Mouse (Mus musculus): ENCODE measurements around the gene Rbpj. TPM values are rescaled to one million over a fixed set of nuclear protein-coding genes. Genes with fewer than 3 reads are reported as not detected.

The Rbpj gene
- polyA plus RNA-seq, 1 experiment from 2014 or later = 49.4 TPM

DNA sequence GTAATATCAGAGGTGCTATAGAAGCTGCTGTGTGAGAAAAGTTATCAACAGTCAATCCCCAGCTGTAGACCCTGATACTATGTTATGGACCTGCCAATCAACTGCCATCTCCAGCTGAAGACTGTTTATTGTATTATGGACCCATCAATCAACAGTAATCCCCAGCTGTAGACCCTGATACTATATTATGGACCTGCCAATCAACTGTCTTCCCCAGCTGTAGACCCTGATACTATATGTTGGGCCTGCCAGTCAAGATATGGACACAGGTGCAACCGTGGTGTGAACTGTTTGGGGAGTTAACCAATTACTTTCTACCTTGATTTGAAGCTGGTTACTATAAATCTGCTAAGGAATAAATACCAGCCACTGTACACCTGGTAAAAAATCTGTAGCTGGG, 218.5 kb downstream of the Rbpj start:
- peak; percentile 61; the same call in 1 of the 2 replicates for ATAC-seq

DNA sequence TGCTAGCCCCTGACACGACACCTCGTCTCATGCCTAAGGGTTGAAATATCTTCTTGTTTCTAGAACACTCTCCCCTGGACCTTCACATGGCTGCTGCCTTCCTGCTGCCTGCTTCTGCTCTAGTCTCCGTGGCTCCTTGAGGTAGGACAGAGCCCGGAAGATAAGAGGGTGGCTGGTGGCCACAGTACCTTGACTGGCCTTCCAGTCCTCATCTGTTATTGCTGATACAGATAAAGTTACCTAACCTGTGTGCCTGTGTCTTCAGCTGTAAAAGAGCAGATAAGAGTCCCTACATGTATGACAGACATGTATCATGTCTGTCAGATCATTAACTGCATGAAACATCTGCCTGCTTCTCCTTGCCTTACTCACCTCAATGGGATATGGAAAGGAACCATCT, 219.7 kb downstream of the Rbpj start:
- Histone ChIP-seq H3K9me3 (replicated peaks; ENCODE audit: control insufficient read depth, low read length) (no peaks in the 10 kb centered on the region), H3K4me1 (ENCODE audit: control insufficient read depth, insufficient read depth, low read length) (0 out of 2 replicates have a peak, but pooled peaks cover 3% of the 10 kb centered on the region), H3K27ac (ENCODE audit: low read depth, low read length) (no peak overlapping the region), H3K9ac (ENCODE audit: low read length) (no peak overlapping the region), H3K4me3 (ENCODE audit: low read depth, low read length) (no peak overlapping the region), H3K36me3 (ENCODE audit: control insufficient read depth, insufficient read depth, low read length) (no peaks in the 10 kb centered on the region), H3K27me3 (replicated peaks; ENCODE audit: control insufficient read depth, insufficient read depth, low read length) (no peaks in the 10 kb centered on the region), H3K4me2 (ENCODE audit: low read length) (no peak overlapping the region)
- DNase-seq (ENCODE audit: low spot score) (no peak), ATAC-seq (no peak)
- 91% methylated on average over 4 of the region's 4 CpGs for WGBS

More for the DNA sequence above, 218.5 kb downstream of the Rbpj start:
- DNase-seq (ENCODE audit: low spot score) = no peak
- Histone ChIP-seq H3K9ac (ENCODE audit: low read length) (no peak overlapping the region), H3K4me1 (ENCODE audit: control insufficient read depth, insufficient read depth, low read length) (0 out of 2 replicates have a peak, but pooled peaks cover 3% of the 10 kb centered on the region), H3K36me3 (ENCODE audit: control insufficient read depth, insufficient read depth, low read length) (no peaks in the 10 kb centered on the region), H3K4me2 (ENCODE audit: low read length) (no peak overlapping the region), H3K27ac (ENCODE audit: low read depth, low read length) (no peak overlapping the region), H3K27me3 (replicated peaks; ENCODE audit: control insufficient read depth, insufficient read depth, low read length) (no peaks in the 10 kb centered on the region), H3K4me3 (ENCODE audit: low read depth, low read length) (no peak overlapping the region), H3K9me3 (replicated peaks; ENCODE audit: control insufficient read depth, low read length) (no peaks in the 10 kb centered on the region)
- WGBS = 90% methylated on average over 1 of the region's 1 CpGs

- no peak overlapping the region for H3K9ac ChIP-seq (ENCODE audit: low read length)
- ATAC-seq (no peak), DNase-seq (ENCODE audit: low spot score) (no peak)
- no peak overlapping the region for H3K4me3 ChIP-seq (ENCODE audit: low read depth, low read length)
- H3K36me3 ChIP-seq (ENCODE audit: control insufficient read depth, insufficient read depth, low read length) = no peaks in the 10 kb centered on the region
- H3K4me1 ChIP-seq (ENCODE audit: control insufficient read depth, insufficient read depth, low read length) = 0 out of 2 replicates have a peak, but pooled peaks cover 3% of the 10 kb centered on the region
- 81% methylated on average over 2 of the region's 2 CpGs for WGBS
- no peak overlapping the region for H3K4me2 ChIP-seq (ENCODE audit: low read length)
- H3K27ac ChIP-seq (ENCODE audit: low read depth, low read length) = no peak overlapping the region
- H3K9me3 ChIP-seq (replicated peaks; ENCODE audit: control insufficient read depth, low read length) = no peaks in the 10 kb centered on the region
- H3K27me3 ChIP-seq (replicated peaks; ENCODE audit: control insufficient read depth, insufficient read depth, low read length) = no peaks in the 10 kb centered on the region
Measured at GRCm38 (mm10) chr5:53686379-53686778, 220.4 kb downstream of the Rbpj start.

GRCm38 (mm10) chr5:53688326-53688725, 222.4 kb downstream of the Rbpj start:
- WGBS = 70% methylated on average over 7 of the region's 7 CpGs
- H3K9ac ChIP-seq (ENCODE audit: low read length) = no peak overlapping the region
- no peaks in the 10 kb centered on the region for H3K9me3 ChIP-seq (replicated peaks; ENCODE audit: control insufficient read depth, low read length)
- H3K4me2 ChIP-seq (ENCODE audit: low read length) = no peak overlapping the region
- H3K27me3 ChIP-seq (replicated peaks; ENCODE audit: control insufficient read depth, insufficient read depth, low read length) = no peaks in the 10 kb centered on the region
- no peak overlapping the region for H3K4me3 ChIP-seq (ENCODE audit: low read depth, low read length)
- no peak overlapping the region for H3K27ac ChIP-seq (ENCODE audit: low read depth, low read length)
- ATAC-seq = no peak
- no peaks in the 10 kb centered on the region for H3K36me3 ChIP-seq (ENCODE audit: control insufficient read depth, insufficient read depth, low read length)
- H3K4me1 ChIP-seq (ENCODE audit: control insufficient read depth, insufficient read depth, low read length) = 0 out of 2 replicates have a peak, but pooled peaks cover 3% of the 10 kb centered on the region
- peak; percentile 44 for DNase-seq (ENCODE audit: low spot score)

DNA sequence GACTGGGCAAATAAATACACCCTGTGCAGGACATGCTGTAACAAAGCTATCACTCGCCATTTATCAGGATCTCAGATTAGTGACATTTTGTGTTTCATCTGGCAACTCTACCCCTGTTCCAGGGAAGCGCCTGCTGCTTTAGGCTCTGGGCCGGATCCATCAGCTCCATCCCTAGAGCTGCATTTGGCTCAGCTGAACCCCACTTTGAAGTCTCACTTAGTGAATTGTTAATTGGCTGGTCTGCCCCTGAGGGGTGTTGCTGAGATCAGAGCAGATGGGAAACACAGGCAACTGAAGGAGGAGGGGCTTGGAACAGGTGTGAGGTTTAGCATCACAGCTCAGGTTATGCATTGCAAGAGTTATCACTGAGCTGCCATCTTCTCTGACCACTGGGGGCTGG, 225.6 kb downstream of the Rbpj start:
- DNase-seq (ENCODE audit: low spot score) = peak; percentile 28
- ATAC-seq = peak; percentile 63; the same call in 1 of the 2 replicates
- no peak overlapping the region for H3K4me2 ChIP-seq (ENCODE audit: low read length)
- 68% methylated on average over 3 of the region's 3 CpGs for WGBS
- H3K4me3 ChIP-seq (ENCODE audit: low read depth, low read length) = no peak overlapping the region
- H3K27me3 ChIP-seq (replicated peaks; ENCODE audit: control insufficient read depth, insufficient read depth, low read length) = no peaks in the 10 kb centered on the region
- H3K9ac ChIP-seq (ENCODE audit: low read length) = no peak overlapping the region
- 0 out of 2 replicates have a peak, but pooled peaks cover 3% of the 10 kb centered on the region for H3K4me1 ChIP-seq (ENCODE audit: control insufficient read depth, insufficient read depth, low read length)
- H3K9me3 ChIP-seq (replicated peaks; ENCODE audit: control insufficient read depth, low read length) = no peaks in the 10 kb centered on the region
- H3K27ac ChIP-seq (ENCODE audit: low read depth, low read length) = no peak overlapping the region
- H3K36me3 ChIP-seq (ENCODE audit: control insufficient read depth, insufficient read depth, low read length) = no peaks in the 10 kb centered on the region

DNA sequence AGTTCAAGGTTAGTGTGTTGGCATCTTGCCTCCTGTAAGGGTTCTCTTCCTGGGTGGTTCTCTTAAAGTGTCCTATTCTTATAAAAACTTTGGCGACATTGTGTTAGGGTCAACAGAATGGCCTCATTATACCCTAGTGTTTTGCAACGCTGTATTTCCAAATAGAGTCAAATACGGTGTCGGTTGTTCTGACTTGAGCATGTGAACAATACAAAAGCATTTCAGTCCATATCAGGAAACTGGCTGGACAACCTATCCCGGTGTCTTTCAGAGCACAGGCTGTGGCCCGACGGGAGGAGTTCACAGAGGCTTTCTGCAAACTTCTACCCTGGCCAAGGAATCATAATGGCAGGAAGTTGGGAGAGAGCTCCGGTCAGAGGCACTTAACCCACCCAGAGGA, 226.1 kb downstream of the Rbpj start:
- 91% methylated on average over 8 of the region's 8 CpGs for WGBS
- Histone ChIP-seq H3K27ac (ENCODE audit: low read depth, low read length) (no peak overlapping the region), H3K9ac (ENCODE audit: low read length) (no peak overlapping the region), H3K4me2 (ENCODE audit: low read length) (no peak overlapping the region), H3K27me3 (replicated peaks; ENCODE audit: control insufficient read depth, insufficient read depth, low read length) (no peaks in the 10 kb centered on the region), H3K9me3 (replicated peaks; ENCODE audit: control insufficient read depth, low read length) (no peaks in the 10 kb centered on the region), H3K4me3 (ENCODE audit: low read depth, low read length) (no peak overlapping the region), H3K36me3 (ENCODE audit: control insufficient read depth, insufficient read depth, low read length) (no peaks in the 10 kb centered on the region), H3K4me1 (ENCODE audit: control insufficient read depth, insufficient read depth, low read length) (0 out of 2 replicates have a peak, but pooled peaks cover 3% of the 10 kb centered on the region)
- no peak for DNase-seq (ENCODE audit: low spot score)
- no peak for ATAC-seq

DNA sequence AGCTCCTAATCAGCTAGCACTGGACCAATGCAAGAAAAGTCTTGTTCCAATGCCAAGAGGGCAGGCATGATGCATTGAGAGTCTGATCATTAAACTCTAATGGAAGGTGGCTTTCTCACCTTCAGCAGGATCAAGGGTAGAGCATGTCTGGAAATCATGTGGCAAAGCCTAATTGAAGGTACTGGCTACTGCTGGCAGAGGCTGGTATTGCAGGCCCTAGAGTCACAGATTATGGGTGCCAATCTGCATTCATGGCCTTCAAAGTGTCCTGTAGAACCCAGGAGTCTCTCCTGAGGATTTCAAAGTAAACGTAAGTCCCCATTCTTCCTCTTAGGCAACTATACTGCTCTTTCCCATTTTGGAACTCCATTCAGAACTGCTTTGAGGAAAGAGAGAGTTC, 226.7 kb downstream of the Rbpj start:
- no peak for DNase-seq (ENCODE audit: low spot score)
- no peak for ATAC-seq
- Histone ChIP-seq H3K4me2 (ENCODE audit: low read length) (no peak overlapping the region), H3K36me3 (ENCODE audit: control insufficient read depth, insufficient read depth, low read length) (no peaks in the 10 kb centered on the region), H3K9ac (ENCODE audit: low read length) (no peak overlapping the region), H3K27ac (ENCODE audit: low read depth, low read length) (no peak overlapping the region), H3K9me3 (replicated peaks; ENCODE audit: control insufficient read depth, low read length) (no peaks in the 10 kb centered on the region), H3K4me3 (ENCODE audit: low read depth, low read length) (no peak overlapping the region), H3K4me1 (ENCODE audit: control insufficient read depth, insufficient read depth, low read length) (0 out of 2 replicates have a peak, but pooled peaks cover 3% of the 10 kb centered on the region), H3K27me3 (replicated peaks; ENCODE audit: control insufficient read depth, insufficient read depth, low read length) (no peaks in the 10 kb centered on the region)
- 98% methylated on average over 1 of the region's 1 CpGs for WGBS

- H3K27me3 ChIP-seq (replicated peaks; ENCODE audit: control insufficient read depth, insufficient read depth, low read length) = no peaks in the 10 kb centered on the region
- no peaks in the 10 kb centered on the region for H3K36me3 ChIP-seq (ENCODE audit: control insufficient read depth, insufficient read depth, low read length)
- H3K4me2 ChIP-seq (ENCODE audit: low read length) = no peak overlapping the region
- H3K9ac ChIP-seq (ENCODE audit: low read length) = no peak overlapping the region
- H3K9me3 ChIP-seq (replicated peaks; ENCODE audit: control insufficient read depth, low read length) = no peaks in the 10 kb centered on the region
- no peak for DNase-seq (ENCODE audit: low spot score)
- H3K27ac ChIP-seq (ENCODE audit: low read depth, low read length) = no peak overlapping the region
- no peaks in the 10 kb centered on the region for H3K4me1 ChIP-seq (ENCODE audit: control insufficient read depth, insufficient read depth, low read length)
- no peak overlapping the region for H3K4me3 ChIP-seq (ENCODE audit: low read depth, low read length)
- WGBS = 88% methylated on average over 3 of the region's 3 CpGs
- no peak for ATAC-seq
Measured at GRCm38 (mm10) chr5:53696701-53697100, 230.7 kb downstream of the Rbpj start.

DNA sequence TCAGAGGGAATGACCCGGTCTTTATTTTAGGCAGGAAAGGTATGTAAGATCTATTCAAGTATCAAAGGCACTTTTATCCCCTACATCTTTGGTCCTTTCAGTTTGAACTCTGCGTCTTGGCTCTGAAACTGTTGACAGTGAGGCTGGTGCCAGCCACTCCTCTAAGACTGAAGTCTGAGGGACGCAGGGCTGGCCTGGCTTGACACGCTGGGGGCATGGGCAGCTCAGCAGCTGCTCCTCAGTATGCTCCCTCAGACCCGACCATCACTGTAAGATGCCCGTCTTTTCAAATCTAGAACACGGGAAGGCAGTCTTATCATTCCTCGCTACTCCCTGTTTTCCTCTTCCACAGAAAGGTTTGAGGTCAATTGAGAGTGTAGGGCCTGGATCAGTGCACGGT, 231.8 kb downstream of the Rbpj start:
- DNase-seq (ENCODE audit: low spot score) (no peak), ATAC-seq (no peak)
- Histone ChIP-seq H3K4me1 (ENCODE audit: control insufficient read depth, insufficient read depth, low read length) (no peaks in the 10 kb centered on the region), H3K9ac (ENCODE audit: low read length) (no peak overlapping the region), H3K27me3 (replicated peaks; ENCODE audit: control insufficient read depth, insufficient read depth, low read length) (no peaks in the 10 kb centered on the region), H3K4me2 (ENCODE audit: low read length) (no peak overlapping the region), H3K36me3 (ENCODE audit: control insufficient read depth, insufficient read depth, low read length) (no peaks in the 10 kb centered on the region), H3K4me3 (ENCODE audit: low read depth, low read length) (no peak overlapping the region), H3K27ac (ENCODE audit: low read depth, low read length) (no peak overlapping the region), H3K9me3 (replicated peaks; ENCODE audit: control insufficient read depth, low read length) (no peaks in the 10 kb centered on the region)
- 83% methylated on average over 9 of the region's 9 CpGs for WGBS

Measured in forebrain, embryonic 14.5 days (tissue).